ENCODE assay signal across 8 mouse cellular contexts in genomic region chr4:149484566-149484965, GRCm38 (mm10). TPM values are rescaled to one million over a fixed set of nuclear protein-coding genes. Genes with fewer than 3 reads are reported as not detected.
DNase-seq lines count a peak whose midpoint lies in the region; ATAC-seq and TF ChIP-seq lines count a peak whose summit lies in the region.

No protein-coding gene starts in this region.

- peak overlapping the region; percentile 90 for H3K4me3 ChIP-seq in cerebellum, adult 2 months (replicated peaks; ENCODE audit: insufficient read depth, low read depth, low read length)
- peak overlapping the region; percentile 95 for H3K4me3 ChIP-seq in testis, adult 2 months (ENCODE audit: control insufficient read depth, low read depth, low read length)
- H3K4me3 ChIP-seq in limb, embryonic 10.5 days: peak overlapping the region; percentile 72
- H3K4me3 ChIP-seq in olfactory bulb, adult 2 months (ENCODE audit: insufficient read depth, low read depth, low read length): peak overlapping the region; percentile 78

- peak overlapping the region; percentile 86 for H3K27ac ChIP-seq in cerebellum, adult 2 months (ENCODE audit: insufficient read depth, low read length)
- H3K27ac ChIP-seq in testis, adult 2 months (ENCODE audit: control insufficient read depth, insufficient read depth, low read depth, low read length): peak overlapping the region; percentile 80
- H3K27ac ChIP-seq in limb, embryonic 10.5 days: peak overlapping the region; percentile 88
- H3K27ac ChIP-seq in olfactory bulb, adult 2 months (ENCODE audit: insufficient read depth, low read depth, low read length): peak overlapping the region; percentile 59

- ATAC-seq in cerebellum, adult (ENCODE audit: insufficient number of reproducible peaks, low FRiP score, low TSS enrichment): no peak

- peaks cover 8% of the 10 kb centered on the region for H3K36me3 ChIP-seq in testis, adult 2 months (ENCODE audit: control insufficient read depth, insufficient read depth, low read length)
- peaks cover 29% of the 10 kb centered on the region for H3K36me3 ChIP-seq in limb, embryonic 10.5 days

- 21% methylated on average over 3 of the region's 3 CpGs for WGBS in cerebellum, adult 2 months
- WGBS in limb, embryonic 10.5 days: 58% methylated on average over 3 of the region's 3 CpGs
- 16% methylated on average over 3 of the region's 3 CpGs for WGBS in olfactory bulb, adult 2 months

- no peak for DNase-seq in cerebellum, adult 2 months
- DNase-seq in testis, postnatal 14 days (ENCODE audit: low spot score): no peak
- DNase-seq in limb, embryonic 10.5 days (ENCODE audit: low spot score): no peak
- no peak for DNase-seq in urinary bladder, postnatal 36 days (ENCODE audit: low spot score in 2 of 2)
- no peak for DNase-seq in urinary bladder, postnatal 25 days (ENCODE audit: low spot score)

- no peaks in the 10 kb centered on the region for H3K27me3 ChIP-seq in cerebellum, adult 2 months (ENCODE audit: control insufficient read depth, insufficient read depth, low read length)
- no peaks in the 10 kb centered on the region for H3K27me3 ChIP-seq in testis, adult 2 months (ENCODE audit: control insufficient read depth, insufficient read depth, low read length)
- H3K27me3 ChIP-seq in limb, embryonic 10.5 days (ENCODE audit: low read depth, poor library complexity, severe bottlenecking): no peaks in the 10 kb centered on the region

- H3K4me1 ChIP-seq in cerebellum, adult 2 months (ENCODE audit: control insufficient read depth, insufficient read depth, low read length): no peaks in the 10 kb centered on the region; the same call in 1 of the 2 replicates
- peaks cover 8% of the 10 kb centered on the region for H3K4me1 ChIP-seq in testis, adult 2 months (ENCODE audit: control insufficient read depth, insufficient read depth, low read length)
- peaks cover 20% of the 10 kb centered on the region for H3K4me1 ChIP-seq in limb, embryonic 10.5 days
- peaks cover 9% of the 10 kb centered on the region for H3K4me1 ChIP-seq in olfactory bulb, adult 2 months (ENCODE audit: control insufficient read depth, insufficient read depth, low read length)

- no peak for TF ChIP-seq POLR2A in cerebellum, adult 2 months (IDR thresholded peaks at IDR 0.05; ENCODE audit: borderline replicate concordance, insufficient read depth, low read length)
- TF ChIP-seq POLR2A in testis, adult 2 months (IDR thresholded peaks at IDR 0.05; ENCODE audit: control insufficient read depth, low read depth, low read length): no peak
- no peak for TF ChIP-seq POLR2A in olfactory bulb, adult 2 months (IDR thresholded peaks at IDR 0.05; ENCODE audit: insufficient read depth, low read depth, low read length)

- H3K9me3 ChIP-seq in limb, embryonic 10.5 days (replicated peaks): no peaks in the 10 kb centered on the region

- no peak for TF ChIP-seq CTCF in cerebellum, adult 2 months (IDR thresholded peaks at IDR 0.05; ENCODE audit: borderline replicate concordance, insufficient read depth, low read depth, low read length)
- no peak for TF ChIP-seq CTCF in testis, adult 2 months (IDR thresholded peaks at IDR 0.05; ENCODE audit: control insufficient read depth, insufficient read depth, insufficient replicate concordance, low read depth, low read length)
- no peak for TF ChIP-seq CTCF in olfactory bulb, adult 2 months (IDR thresholded peaks at IDR 0.05; ENCODE audit: insufficient read depth, low read depth, low read length)

RNA-seq across cellular contexts. Expression of gene Nmnat1, which starts 0.4 kb away (rescaled TPM):
- 11.2 and 11.6 TPM in 2 replicates for polyA plus RNA-seq in cerebellum, adult 2 months (2012; rRNA removed)
- 29.0 and 30.2 TPM in 2 replicates for polyA plus RNA-seq in testis, adult 2 months (2012; rRNA removed)
- polyA plus RNA-seq in limb, embryonic 10.5 days (2016; fragmentation: Nextera tagmentation; extraction: Ambion mirVana): 16.1 and 16.8 TPM in 2 replicates
- not detected in 2 replicates for polyA plus RNA-seq in olfactory bulb, adult 2 months (2012; ENCODE audit: insufficient read depth, insufficient read length, low replicate concordance, missing spikeins)

RNA-seq across cellular contexts. Expression of gene Lzic, which starts 0.5 kb away (rescaled TPM):
- polyA plus RNA-seq in cerebellum, adult 2 months (2012; rRNA removed): 14.2 and 15.3 TPM in 2 replicates
- 17.8 and 20.9 TPM in 2 replicates for polyA plus RNA-seq in testis, adult 2 months (2012; rRNA removed)
- polyA plus RNA-seq in limb, embryonic 10.5 days (2016; fragmentation: Nextera tagmentation; extraction: Ambion mirVana): 55.1 and 55.4 TPM in 2 replicates
- not detected in 2 replicates for polyA plus RNA-seq in olfactory bulb, adult 2 months (2012; ENCODE audit: insufficient read depth, insufficient read length, low replicate concordance, missing spikeins)

RNA-seq across cellular contexts. Expression of gene Tmem274, which starts 7.4 kb away (rescaled TPM):
- 0.41 and 0.51 TPM in 2 replicates for polyA plus RNA-seq in cerebellum, adult 2 months (2012; rRNA removed)
- polyA plus RNA-seq in testis, adult 2 months (2012; rRNA removed): 0.60 and 1.3 TPM in 2 replicates
- polyA plus RNA-seq in limb, embryonic 10.5 days (2016; fragmentation: Nextera tagmentation; extraction: Ambion mirVana): 0.26 and 0.83 TPM in 2 replicates
- polyA plus RNA-seq in olfactory bulb, adult 2 months (2012; ENCODE audit: insufficient read depth, insufficient read length, low replicate concordance, missing spikeins): not detected in 2 replicates

RNA-seq across cellular contexts. Expression of gene Rbp7, which starts 29.8 kb away (rescaled TPM):
- 0.54 and 0.74 TPM in 2 replicates for polyA plus RNA-seq in cerebellum, adult 2 months (2012; rRNA removed)
- 0.33 and 0.34 TPM in 2 replicates for polyA plus RNA-seq in testis, adult 2 months (2012; rRNA removed)
- not detected in 2 replicates for polyA plus RNA-seq in limb, embryonic 10.5 days (2016; fragmentation: Nextera tagmentation; extraction: Ambion mirVana)
- not detected in 2 replicates for polyA plus RNA-seq in olfactory bulb, adult 2 months (2012; ENCODE audit: insufficient read depth, insufficient read length, low replicate concordance, missing spikeins)

RNA-seq across cellular contexts. Expression of gene Ctnnbip1, which starts 33.5 kb away (rescaled TPM):
- 33.3 and 34.6 TPM in 2 replicates for polyA plus RNA-seq in cerebellum, adult 2 months (2012; rRNA removed)
- polyA plus RNA-seq in testis, adult 2 months (2012; rRNA removed): 4.1 and 4.7 TPM in 2 replicates
- 67.1 and 78.4 TPM in 2 replicates for polyA plus RNA-seq in limb, embryonic 10.5 days (2016; fragmentation: Nextera tagmentation; extraction: Ambion mirVana)
- not detected in 2 replicates for polyA plus RNA-seq in olfactory bulb, adult 2 months (2012; ENCODE audit: insufficient read depth, insufficient read length, low replicate concordance, missing spikeins)

Comparison
In these comparisons a context has a peak if more than half of its experiments do, and no peak if none do; other contexts are left out.
1. RNA of gene Nmnat1, which starts 0.4 kb away (polyA plus RNA-seq): 29.0 to 30.2 TPM in testis, adult 2 months, 16.1 to 16.8 TPM in limb, embryonic 10.5 days and 11.2 to 11.6 TPM in cerebellum, adult 2 months; not detected in olfactory bulb, adult 2 months; every median in the first group is over 10 times any median in the second.
2. RNA of gene Lzic, which starts 0.5 kb away (polyA plus RNA-seq): 55.1 to 55.4 TPM in limb, embryonic 10.5 days, 17.8 to 20.9 TPM in testis, adult 2 months and 14.2 to 15.3 TPM in cerebellum, adult 2 months; not detected in olfactory bulb, adult 2 months; every median in the first group is over 10 times any median in the second.
3. Peak in every context shown above with its lines, with median percentiles within 50 percentile points of each other: H3K27ac ChIP-seq and H3K4me3 ChIP-seq.